Comparison of ENCODE assay signal across 10 mouse cellular contexts in the genomic region with DNA sequence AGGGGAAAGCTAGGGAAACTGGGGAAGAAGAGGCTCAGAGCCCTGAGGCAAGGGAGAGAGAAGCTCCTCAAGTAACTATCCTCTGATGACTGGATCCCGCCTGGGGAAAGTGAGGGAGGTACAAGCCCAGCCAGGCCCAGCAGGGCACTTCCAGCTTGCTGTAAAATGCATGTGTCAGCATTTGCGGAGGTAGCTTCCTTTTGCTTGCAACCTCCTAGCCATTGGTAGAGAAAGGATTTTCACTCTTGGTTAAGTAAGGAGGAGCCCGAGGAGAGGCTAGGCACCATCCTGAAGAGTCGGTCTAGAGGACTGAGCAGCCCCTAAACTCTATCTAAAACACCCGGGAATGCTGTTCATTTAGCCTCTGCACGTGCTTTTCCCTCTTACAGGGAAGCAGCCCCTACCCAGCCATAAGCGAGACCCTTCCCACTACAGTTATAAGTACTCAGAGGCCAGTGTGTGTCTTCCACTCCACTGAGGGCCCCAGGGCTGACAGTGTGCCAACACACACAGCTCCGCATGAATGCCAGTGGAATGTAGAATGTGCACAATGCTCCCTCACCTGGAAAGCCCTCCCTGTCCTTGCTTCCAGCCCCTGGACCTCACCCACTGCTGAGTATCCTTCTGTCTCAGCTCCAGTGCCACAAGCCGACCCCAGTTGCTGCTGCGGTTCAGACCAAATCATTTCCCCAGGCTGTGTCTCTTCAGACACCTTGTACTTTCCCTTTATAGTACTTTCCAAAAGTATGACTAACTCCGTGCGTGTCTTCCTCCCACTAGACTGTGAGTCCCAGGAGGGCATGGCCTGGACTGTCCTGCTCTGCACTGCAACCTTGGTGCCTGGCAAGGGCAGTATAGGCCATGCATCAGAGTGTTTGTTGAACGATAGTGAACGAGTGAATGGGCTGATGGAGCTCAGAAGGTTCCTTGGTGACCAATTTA.
DNase-seq lines count a peak whose midpoint lies in the region; ATAC-seq and TF ChIP-seq lines count a peak whose summit lies in the region.
"Had no signal": no experiment of that assay in that cellular context is flagged by ENCODE, and none has a peak within 500 bp of the region (broad histone marks: within the 10 kb centered on the region; RNA-seq: fewer than 3 reads in every experiment).

No protein-coding gene starts in this region.

- H3K4me3 ChIP-seq in heart, embryonic 16.5 days (ENCODE audit: low read length), result no peak overlapping the region
- no peak overlapping the region for H3K4me3 ChIP-seq in heart, adult 2 months
- H3K4me3 ChIP-seq in neural tube, embryonic 13.5 days, result no peak overlapping the region
- H3K4me3 ChIP-seq: forebrain, embryonic 10.5 days; liver, embryonic 15.5 days had no signal

- no peak overlapping the region for H3K4me2 ChIP-seq in heart, embryonic 16.5 days (ENCODE audit: low read depth, low read length)
- 0 out of 2 replicates have a peak overlapping the region, but pooled peaks have one; percentile 0 for H3K4me2 ChIP-seq in neural tube, embryonic 13.5 days
- H3K4me2 ChIP-seq: liver, embryonic 15.5 days had no signal

- no peak for ATAC-seq in heart, embryonic 16.5 days (replicated peaks; ENCODE audit: extremely low read depth, insufficient read depth, low FRiP score)
- ATAC-seq in neural tube, embryonic 13.5 days (ENCODE audit: low read depth), result peak; percentile 79

- intact Hi-C loops in heart, adult 2 months (cut with DNase I), result no loop called here

- H3K79me2 ChIP-seq in heart, adult 2 months (replicated peaks; ENCODE audit: control insufficient read depth, insufficient read depth, low read length), result no peaks in the 10 kb centered on the region

- no peaks in the 10 kb centered on the region for H3K36me3 ChIP-seq in heart, embryonic 16.5 days (ENCODE audit: control insufficient read depth, insufficient read depth)
- no peaks in the 10 kb centered on the region for H3K36me3 ChIP-seq in heart, adult 2 months (ENCODE audit: control insufficient read depth, insufficient read depth, low read length)
- H3K36me3 ChIP-seq in neural tube, embryonic 13.5 days, result no peaks in the 10 kb centered on the region
- H3K36me3 ChIP-seq: forebrain, embryonic 10.5 days; liver, embryonic 15.5 days had no signal

- H3K27me3 ChIP-seq in heart, embryonic 16.5 days (ENCODE audit: control insufficient read depth, insufficient read depth, low read length), result no peaks in the 10 kb centered on the region
- no peaks in the 10 kb centered on the region for H3K27me3 ChIP-seq in heart, adult 2 months (ENCODE audit: control insufficient read depth, insufficient read depth, low read length)
- peaks cover 70% of the 10 kb centered on the region for H3K27me3 ChIP-seq in neural tube, embryonic 13.5 days
- H3K27me3 ChIP-seq: liver, embryonic 15.5 days had no signal

- DNase-seq in heart, adult 2 months, result no peak
- peak; percentile 57 to 67 for DNase-seq in cerebellum, postnatal 25 days
- DNase-seq in kidney, postnatal 14 days, result peak; percentile 81
- no peak for DNase-seq in frontal cortex, postnatal 10 days (ENCODE audit: low spot score in 2 of 2)
- DNase-seq in layer of hippocampus, adult 9-10 months (ENCODE audit: low spot score), result no peak
- no peak for DNase-seq in spleen, postnatal 36 days (ENCODE audit: low spot score in 2 of 2)

- no peak for TF ChIP-seq EP300 in heart, adult 2 months (IDR thresholded peaks at IDR 0.05; ENCODE audit: insufficient read depth, low read depth, low read length)

- WGBS in heart, embryonic 16.5 days, result 51% methylated on average over 14 of the region's 14 CpGs
- WGBS in heart, adult 2 months, result 58% methylated on average over 14 of the region's 14 CpGs
- WGBS in neural tube, embryonic 13.5 days, result 55% methylated on average over 14 of the region's 14 CpGs

- no peaks in the 10 kb centered on the region for H3K9me3 ChIP-seq in heart, embryonic 16.5 days (replicated peaks; ENCODE audit: control insufficient read depth, low read length)
- H3K9me3 ChIP-seq in neural tube, embryonic 13.5 days, result no peaks in the 10 kb centered on the region
- H3K9me3 ChIP-seq: forebrain, embryonic 10.5 days; liver, embryonic 15.5 days had no signal

- H3K27ac ChIP-seq in heart, embryonic 16.5 days (ENCODE audit: low read length), result 0 out of 2 replicates have a peak overlapping the region, but pooled peaks have one; percentile 1
- no peak overlapping the region for H3K27ac ChIP-seq in heart, adult 2 months
- peak overlapping the region; percentile 80 for H3K27ac ChIP-seq in neural tube, embryonic 13.5 days (replicated peaks)
- H3K27ac ChIP-seq: forebrain, embryonic 10.5 days; liver, embryonic 15.5 days had no signal

- TF ChIP-seq CTCF in heart, adult 2 months (IDR thresholded peaks at IDR 0.05), result no peak

- peaks cover 7% of the 10 kb centered on the region for H3K4me1 ChIP-seq in heart, embryonic 16.5 days (ENCODE audit: control insufficient read depth, insufficient read depth, low read length)
- H3K4me1 ChIP-seq in heart, adult 2 months (ENCODE audit: control insufficient read depth, insufficient read depth, low read length), result peaks cover 4% of the 10 kb centered on the region; the same call in 1 of the 2 replicates
- peaks cover 22% of the 10 kb centered on the region for H3K4me1 ChIP-seq in neural tube, embryonic 13.5 days (replicated peaks)

- no peak for TF ChIP-seq POLR2A in heart, adult 2 months (IDR thresholded peaks at IDR 0.05; ENCODE audit: insufficient read depth, low read depth, low read length)

- H3K9ac ChIP-seq in heart, embryonic 16.5 days (ENCODE audit: low read length), result no peak overlapping the region
- H3K9ac ChIP-seq in heart, adult 2 months (ENCODE audit: low read depth, low read length), result no peak overlapping the region; the same call in 1 of the 2 replicates
- 0 out of 2 replicates have a peak overlapping the region, but pooled peaks have one; percentile 26 for H3K9ac ChIP-seq in neural tube, embryonic 13.5 days
- H3K9ac ChIP-seq: liver, embryonic 15.5 days had no signal

Comparison
In these comparisons a context has a peak if more than half of its experiments do, and no peak if none do; other contexts are left out.
1. DNase-seq: peak in cerebellum, postnatal 25 days (2 of 2) and kidney, postnatal 14 days (single experiment); none in heart, adult 2 months (0 of 2), frontal cortex, postnatal 10 days (0 of 2), layer of hippocampus, adult 9-10 months (single experiment) and spleen, postnatal 36 days (0 of 2).